Mouse (Mus musculus) embryonic fibroblast, embryonic 13.5 days (primary cell): ENCODE data around the gene Atrn. TPM values are rescaled to one million over a fixed set of nuclear protein-coding genes. Genes with fewer than 3 reads are reported as not detected.

Experiments used
- H3K27ac ChIP-seq: 2 replicates; pipeline ENCODE4 v1.5.1; 2012; ENCODE audit warnings: low read length, control low read depth, inconsistent platforms; ENCODE audit not compliant: insufficient read depth
- H3K4me1 ChIP-seq: 2 replicates; pipeline ENCODE4 v1.6.1; 2011; ENCODE audit warnings: low read length; ENCODE audit not compliant: control insufficient read depth, insufficient read depth
- H3K4me3 ChIP-seq: 2 replicates; pipeline ENCODE4 v1.5.1; 2011; ENCODE audit warnings: mild to moderate bottlenecking, control low read depth, low read length; ENCODE audit not compliant: insufficient read depth
- CTCF ChIP-seq: IDR thresholded peaks from 2 replicates; pipeline ENCODE4 v1.5.1; 2011; ENCODE audit warnings: mild to moderate bottlenecking, control low read depth, low read length, moderate library complexity, borderline replicate concordance; ENCODE audit not compliant: insufficient read depth
- POLR2A ChIP-seq: IDR thresholded peaks from 2 replicates; pipeline ENCODE4 v1.6.1; 2011; ENCODE audit warnings: low read depth, mild to moderate bottlenecking, control low read depth, low read length, moderate library complexity
- polyA plus RNA-seq: library from polyadenylated mRNA; stranded (reverse); fragments of >200 nt; gene quantifications from 2 replicates; pipeline ENCODE4 v1.2.4, GENCODE M21; 2011; ENCODE audit warnings: low read depth; ENCODE audit not compliant: missing spikeins, insufficient read length

Atrn gene
- polyA plus RNA-seq, 1 experiment: 28.4 TPM

- TF ChIP-seq CTCF (no peak), POLR2A (0 out of 2 replicates have a peak, but pooled peaks have one; percentile 12)
- Histone ChIP-seq H3K4me1 (peaks cover 12% of the 10 kb centered on the region), H3K4me3 (peak within 1 kb of the TSS; percentile 15), H3K27ac (no peak within 1 kb of the TSS)
These were observed 157.1 kb downstream of the Atrn start, which contains the start of gene Adam33 for GRCm38 (mm10) chr2:131063404-131063864. Gene Adam33, minus strand, starts transcription at chr2:131063814.

GRCm38 (mm10) chr2:131066342-131066741 is 160.0 kb downstream of the Atrn start:
- TF ChIP-seq CTCF (no peak), POLR2A (no peak)
- H3K4me3 ChIP-seq: no peak overlapping the region
- H3K4me1 ChIP-seq: peaks cover 5% of the 10 kb centered on the region; the same call in 1 of the 2 replicates
- no peak overlapping the region for H3K27ac ChIP-seq

- peaks cover 3% of the 10 kb centered on the region; the same call in 1 of the 2 replicates for H3K4me1 ChIP-seq
- peak overlapping the region; percentile 50 for H3K27ac ChIP-seq
- no peak for TF ChIP-seq POLR2A
- H3K4me3 ChIP-seq: no peak overlapping the region
These were observed 161.2 kb downstream of the Atrn start for GRCm38 (mm10) chr2:131067481-131067880.

- TF ChIP-seq POLR2A: no peak
- no peak for TF ChIP-seq CTCF
- H3K27ac ChIP-seq: no peak overlapping the region
- H3K4me3 ChIP-seq: no peak overlapping the region
- no peaks in the 10 kb centered on the region for H3K4me1 ChIP-seq
These were observed 166.2 kb downstream of the Atrn start for GRCm38 (mm10) chr2:131072536-131072935.

Other genes starting within 250 kb of the Atrn start
- 45.9 and 46.7 TPM in 2 replicates for gene Ddrgk1, start 241.8 kb upstream of the Atrn start, polyA plus RNA-seq
- 66.6 and 71.8 TPM in 2 replicates for gene Itpa, start 238.9 kb upstream of the Atrn start, polyA plus RNA-seq
- 3.5 TPM in 2 replicates for gene Slc4a11, start 209.0 kb upstream of the Atrn start, polyA plus RNA-seq
- 67.2 and 101 TPM in 2 replicates for gene 4930402H24Rik, start 89 bp upstream of the Atrn start, polyA plus RNA-seq
- gene Gfra4, start 136.6 kb downstream of the Atrn start, polyA plus RNA-seq: 3.8 and 9.4 TPM in 2 replicates
- 15.6 and 23.3 TPM in 2 replicates for gene Adam33, start 157.3 kb downstream of the Atrn start, polyA plus RNA-seq
- gene Siglec1, start 180.3 kb downstream of the Atrn start, polyA plus RNA-seq: 0.12 and 0.70 TPM in 2 replicates
- gene Hspa12b, start 220.8 kb downstream of the Atrn start, polyA plus RNA-seq: 7.3 and 8.6 TPM in 2 replicates
- gene Gm11037, start 227.0 kb downstream of the Atrn start, polyA plus RNA-seq: not detected in 2 replicates